Mouse (Mus musculus) megakaryocyte, embryonic 14.5 days (primary cell): ENCODE measurements around the gene Swsap1.

Experiments
- FLI1 ChIP-seq: IDR thresholded peaks from 2 replicates; pipeline ENCODE4 v1.6.1; 2012; ENCODE audit warnings: low read length, inconsistent platforms, mixed read lengths
- GATA1 ChIP-seq: IDR thresholded peaks from 3 replicates; pipeline ENCODE4 v1.6.1; 2012; ENCODE audit warnings: mixed read lengths, low read length, inconsistent platforms, borderline replicate concordance

DNA sequence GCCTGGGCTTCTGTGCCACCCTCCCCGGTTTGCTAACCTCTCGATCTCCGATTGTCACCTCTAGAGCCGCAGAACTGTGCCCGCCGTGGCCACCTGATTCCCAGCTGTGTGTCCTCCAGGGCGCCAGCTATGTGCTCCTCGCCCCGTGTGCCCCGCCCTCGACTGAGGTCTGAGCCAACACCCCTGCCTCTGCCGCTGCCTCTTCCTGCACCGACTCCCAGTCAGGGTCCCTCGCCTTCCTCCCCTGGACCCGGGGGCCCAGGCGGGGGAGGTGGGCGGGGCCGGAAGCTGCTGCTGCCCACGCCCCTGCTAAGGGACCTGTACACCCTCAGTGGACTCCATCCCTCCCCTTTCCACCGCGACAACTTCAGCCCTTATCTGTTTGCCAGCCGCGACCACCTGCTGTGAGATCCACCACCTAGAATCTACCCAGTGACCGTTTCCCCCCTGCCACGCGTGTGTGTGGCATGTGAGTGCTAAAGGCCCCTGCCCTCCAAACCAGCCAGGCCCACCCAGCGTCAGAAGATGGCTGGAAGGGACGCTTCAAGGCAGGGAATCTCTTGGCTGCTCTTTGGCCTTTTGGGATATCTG lies 7.9 kb upstream of the Swsap1 start:
- TF ChIP-seq GATA1 (no peak), FLI1 (no peak)
